Mouse (Mus musculus) thymus, adult 2 months (tissue): ENCODE measurements around the gene Igsf21.

Source experiments
- CTCF ChIP-seq: fragments of 200-500 bp; IDR thresholded peaks from 2 replicates; pipeline ENCODE4 v1.5.1; 2012; ENCODE audit warnings: mild to moderate bottlenecking, control low read depth, low read length, moderate library complexity, borderline replicate concordance; ENCODE audit not compliant: control insufficient read depth, poor library complexity, insufficient read depth; ENCODE audit errors: extremely low read depth
- POLR2A ChIP-seq: fragments of 200-500 bp; IDR thresholded peaks from 2 replicates; pipeline ENCODE4 v1.6.1; 2012; ENCODE audit warnings: mild to moderate bottlenecking, low read length, control low read depth, moderate library complexity; ENCODE audit not compliant: control insufficient read depth, poor library complexity, insufficient read depth; ENCODE audit errors: extremely low read depth

GRCm38 (mm10) chr4:140053042-140053441 is 193.5 kb downstream of the Igsf21 start:
- TF ChIP-seq POLR2A (no peak), CTCF (no peak)
